Mouse (Mus musculus) naive thymus-derived CD4-positive, alpha-beta T cell, adult 5 months (primary cell): ENCODE measurements around the gene Ptpn14. TPM values are rescaled to one million over a fixed set of nuclear protein-coding genes. Genes with fewer than 3 reads are reported as not detected.

Experiments
- polyA plus RNA-seq: library from polyadenylated mRNA; unstranded; fragments of 100-300 nt; shearing (Covaris generic); gene quantifications from one replicate; pipeline ENCODE4 v1.2.1, GENCODE M21; 2017

Gene Ptpn14
- not detected for polyA plus RNA-seq

GRCm38 (mm10) chr1:189727884-189728783 is at the start of gene Ptpn14:
Ptpn14 (plus strand) TSS chr1:189728268.

GRCm38 (mm10) chr1:189687654-189688387 is 40.2 kb upstream of the Ptpn14 start, which contains the start of gene Cenpf:
Cenpf (minus strand) TSS chr1:189688086.

GRCm38 (mm10) chr1:189921818-189922592 is 193.9 kb downstream of the Ptpn14 start, which contains the start of gene Smyd2:
Smyd2 (minus strand) TSS chr1:189922363.

Other genes starting within 250 kb of the Ptpn14 start
- gene Cenpf, start 40.2 kb upstream of the Ptpn14 start, polyA plus RNA-seq, result 0.25 TPM
- 14.0 TPM for gene Smyd2, start 194.1 kb downstream of the Ptpn14 start, polyA plus RNA-seq